Comparison of ENCODE assay signal across 8 mouse cellular contexts in the genomic region with DNA sequence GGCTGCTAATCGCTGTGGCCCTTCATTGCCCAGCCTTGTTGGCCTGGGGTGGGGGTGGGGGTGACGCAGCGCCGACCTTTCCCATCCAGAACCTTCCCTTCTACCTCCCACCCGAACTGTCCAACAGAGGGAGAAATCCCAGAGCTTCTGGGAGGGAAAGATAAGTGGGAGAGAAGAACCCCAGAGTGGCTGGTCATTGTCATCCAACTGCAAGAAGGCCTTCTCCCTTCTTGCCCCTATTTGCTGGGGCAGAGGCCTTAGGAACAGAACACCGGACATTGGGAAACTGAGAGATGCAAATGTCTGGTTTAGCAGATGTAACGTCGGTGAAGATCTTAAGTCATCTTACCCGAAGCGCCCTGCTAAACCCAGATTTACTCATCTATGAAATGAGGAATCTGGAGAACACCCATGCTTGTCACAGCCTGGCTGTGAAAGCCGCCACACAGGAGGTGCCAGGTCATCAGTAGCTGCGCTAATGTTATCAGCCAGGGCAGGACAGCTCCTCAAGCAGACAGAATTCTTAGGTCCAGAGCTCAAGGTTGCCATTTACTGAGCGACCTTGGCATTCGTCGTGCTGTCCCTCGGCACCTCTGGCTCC. TPM values are rescaled to one million over a fixed set of nuclear protein-coding genes. Genes with fewer than 3 reads are reported as not detected.
DNase-seq lines count a peak whose midpoint lies in the region; ATAC-seq and TF ChIP-seq lines count a peak whose summit lies in the region.

No protein-coding gene starts in this region.

- DNase-seq in cerebellum, adult 2 months = no peak
- no peak for DNase-seq in cerebellum, postnatal 14 days
- DNase-seq in B cell, adult 2 months = peak; percentile 43 to 48
- DNase-seq in liver, postnatal 0 days = no peak
- DNase-seq in urinary bladder, adult 18-20 months (ENCODE audit: low spot score in 2 of 2) = no peak
- DNase-seq in frontal cortex, adult 2 months (ENCODE audit: extremely low spot score in 1 of 2, low spot score in 1 of 2) = no peak
- DNase-seq in gastrocnemius, postnatal 14 days = no peak

- H3K4me2 ChIP-seq in heart, embryonic 15.5 days = peak overlapping the region; percentile 99
- peak overlapping the region; percentile 89 for H3K4me2 ChIP-seq in liver, postnatal 0 days (ENCODE audit: low read depth, low read length)

- no peak for TF ChIP-seq CTCF in cerebellum, adult 2 months (IDR thresholded peaks at IDR 0.05; ENCODE audit: borderline replicate concordance, insufficient read depth, low read depth, low read length)
- no peak for TF ChIP-seq CTCF in liver, postnatal 0 days (IDR thresholded peaks at IDR 0.05; ENCODE audit: low read depth)

- no peak for ATAC-seq in heart, embryonic 15.5 days (replicated peaks; ENCODE audit: insufficient number of reproducible peaks, insufficient read depth, low FRiP score, low read depth)
- no peak for ATAC-seq in liver, postnatal 0 days

- TF ChIP-seq EP300 in liver, postnatal 0 days (IDR thresholded peaks at IDR 0.05; ENCODE audit: low read depth) = no peak

- peak overlapping the region; percentile 77; the same call in 1 of the 2 replicates for H3K27ac ChIP-seq in cerebellum, adult 2 months (ENCODE audit: insufficient read depth, low read length)
- H3K27ac ChIP-seq in heart, embryonic 15.5 days = peak overlapping the region; percentile 73
- peak overlapping the region; percentile 40; the same call in 1 of the 2 replicates for H3K27ac ChIP-seq in liver, postnatal 0 days (ENCODE audit: low read depth)

- H3K36me3 ChIP-seq in heart, embryonic 15.5 days = no peaks in the 10 kb centered on the region
- no peaks in the 10 kb centered on the region for H3K36me3 ChIP-seq in liver, postnatal 0 days (replicated peaks; ENCODE audit: insufficient read depth, low read length)

- H3K4me3 ChIP-seq in cerebellum, adult 2 months (replicated peaks; ENCODE audit: insufficient read depth, low read depth, low read length) = peak overlapping the region; percentile 94
- H3K4me3 ChIP-seq in heart, embryonic 15.5 days = peak overlapping the region; percentile 74
- peak overlapping the region; percentile 60 for H3K4me3 ChIP-seq in liver, postnatal 0 days (ENCODE audit: low read depth, low read length)

- intact Hi-C loops in gastrocnemius, postnatal 14 days (cut with DNase I; ENCODE audit: low total_unique reads) = no loop called here

- TF ChIP-seq POLR2A in cerebellum, adult 2 months (IDR thresholded peaks at IDR 0.05; ENCODE audit: borderline replicate concordance, insufficient read depth, low read length) = no peak

- no peaks in the 10 kb centered on the region for H3K27me3 ChIP-seq in cerebellum, adult 2 months (ENCODE audit: control insufficient read depth, insufficient read depth, low read length)
- H3K27me3 ChIP-seq in heart, embryonic 15.5 days = peaks cover 9% of the 10 kb centered on the region; the same call in 1 of the 2 replicates
- H3K27me3 ChIP-seq in liver, postnatal 0 days (ENCODE audit: insufficient read depth, low read length) = peaks cover 77% of the 10 kb centered on the region

- H3K9ac ChIP-seq in heart, embryonic 15.5 days = peak overlapping the region; percentile 74
- 0 out of 2 replicates have a peak overlapping the region, but pooled peaks have one; percentile 53 for H3K9ac ChIP-seq in liver, postnatal 0 days (replicated peaks)

- peaks cover 31% of the 10 kb centered on the region for H3K4me1 ChIP-seq in cerebellum, adult 2 months (ENCODE audit: control insufficient read depth, insufficient read depth, low read length)
- peaks cover 59% of the 10 kb centered on the region for H3K4me1 ChIP-seq in heart, embryonic 15.5 days (replicated peaks)
- H3K4me1 ChIP-seq in liver, postnatal 0 days (ENCODE audit: insufficient read depth) = peaks cover 5% of the 10 kb centered on the region

- H3K9me3 ChIP-seq in heart, embryonic 15.5 days (replicated peaks) = no peaks in the 10 kb centered on the region
- no peaks in the 10 kb centered on the region for H3K9me3 ChIP-seq in liver, postnatal 0 days (ENCODE audit: low read length)

- WGBS in cerebellum, adult 2 months = 59% methylated on average over 16 of the region's 16 CpGs
- WGBS in heart, embryonic 15.5 days = 44% methylated on average over 16 of the region's 16 CpGs
- WGBS in liver, postnatal 0 days (ENCODE audit: insufficient replicate concordance) = 22% methylated on average over 16 of the region's 16 CpGs

RNA-seq across cellular contexts. Expression of a gene that starts 0.5 kb away (rescaled TPM):
- polyA plus RNA-seq in cerebellum, adult 2 months (2012; rRNA removed) = 4.4 and 5.9 TPM in 2 replicates
- polyA plus RNA-seq in heart, embryonic 15.5 days (2015; fragmentation: Nextera tagmentation; extraction: Ambion mirVana) = 14.0 and 17.4 TPM in 2 replicates
- polyA plus RNA-seq in liver, postnatal 0 days (2015; fragmentation: Nextera tagmentation; extraction: Ambion mirVana) = 0.96 and 1.3 TPM in 2 replicates
- polyA plus RNA-seq in frontal cortex, adult 2 months (2012; rRNA removed) = 1.5 and 2.3 TPM in 2 replicates
- total RNA-seq in gastrocnemius, postnatal 14 days (2021) = 1 to 10 TPM; 5.3 to 7.1 TPM

Comparison
In these comparisons a context has a peak if more than half of its experiments do, and no peak if none do; other contexts are left out.
1. DNase-seq: peak in B cell, adult 2 months (2 of 2); none in cerebellum, adult 2 months (0 of 2), cerebellum, postnatal 14 days (0 of 2), liver, postnatal 0 days (single experiment), urinary bladder, adult 18-20 months (0 of 2), frontal cortex, adult 2 months (0 of 2) and gastrocnemius, postnatal 14 days (single experiment).
2. Peak in every context shown above with its lines, with median percentiles within 50 percentile points of each other: H3K27ac ChIP-seq and H3K4me3 ChIP-seq.